Mouse (Mus musculus): ENCODE measurements around the gene Scml4. TPM values are rescaled to one million over a fixed set of nuclear protein-coding genes. Genes with fewer than 3 reads are reported as not detected.

Scml4 gene
- total RNA-seq, 2 experiments from 2014 or later = 3.3 to 4.4 TPM

DNA sequence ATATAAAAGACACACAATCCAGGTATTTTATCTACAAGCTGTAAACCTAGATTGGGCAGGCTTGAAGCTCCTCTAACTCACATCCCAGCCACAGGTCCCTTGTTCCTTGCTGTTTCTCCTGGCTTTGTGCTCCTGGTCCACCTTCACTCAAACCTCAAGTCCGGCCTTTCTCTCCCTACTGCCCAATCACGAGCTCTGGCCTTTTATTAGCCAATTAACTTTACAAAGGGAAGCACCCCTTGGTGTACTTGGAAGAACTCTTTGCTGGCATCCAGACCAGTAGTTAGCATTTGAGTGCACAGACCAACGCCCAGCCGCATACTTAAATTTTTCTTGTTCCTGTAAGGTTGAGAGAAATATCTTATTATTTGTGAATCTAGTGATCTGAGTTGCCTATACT is 85.1 kb downstream of the Scml4 start:
- DNase-seq (ENCODE audit: low spot score in 2 of 2) = no peak

DNA sequence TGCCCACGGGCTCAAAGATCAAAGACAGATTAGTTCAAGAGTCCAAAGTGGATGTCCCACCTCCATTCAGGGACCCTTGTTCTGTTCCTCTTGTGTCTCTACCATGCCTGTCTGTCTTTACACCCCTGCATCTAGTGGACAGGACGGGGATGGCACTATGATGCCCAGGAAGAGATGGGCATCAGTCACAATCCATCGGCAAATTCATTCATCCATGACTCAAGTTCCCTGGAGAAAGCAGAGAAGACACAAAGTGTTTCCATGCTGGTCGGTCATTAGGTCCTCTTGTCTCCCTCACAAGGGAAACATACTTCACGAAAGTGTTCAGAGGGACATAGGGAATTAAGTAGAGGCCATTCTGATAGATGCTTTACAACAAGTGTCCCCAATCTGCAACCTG is 87.2 kb downstream of the Scml4 start:
- DNase-seq (ENCODE audit: low spot score in 2 of 2) = no peak

DNA sequence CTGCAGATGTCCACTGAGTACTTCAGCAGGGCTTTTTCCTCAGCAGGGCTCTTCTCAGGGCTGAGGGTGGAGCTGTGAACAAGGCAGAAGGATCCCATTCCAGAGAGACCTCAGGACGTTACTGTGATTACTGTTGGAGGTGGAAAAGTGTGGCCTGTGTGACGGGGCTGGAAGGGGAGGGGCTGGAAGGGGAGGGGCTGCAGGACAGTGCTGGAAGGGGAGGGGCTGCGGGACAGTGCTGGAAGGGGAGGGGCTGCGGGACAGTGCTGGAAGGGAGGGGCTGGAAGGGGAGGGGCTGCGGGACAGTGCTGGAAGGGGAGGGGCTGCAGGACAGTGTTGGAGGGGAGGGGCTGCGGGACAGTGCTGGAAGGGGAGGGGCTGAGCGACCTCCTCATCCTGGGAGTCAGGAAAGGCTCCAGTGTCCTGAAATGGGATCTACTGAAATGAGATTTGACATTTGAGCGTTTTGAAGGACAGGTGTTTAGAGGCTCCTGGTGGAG is 90.1 kb downstream of the Scml4 start:
- no peak for DNase-seq (ENCODE audit: low spot score in 2 of 2)

DNA sequence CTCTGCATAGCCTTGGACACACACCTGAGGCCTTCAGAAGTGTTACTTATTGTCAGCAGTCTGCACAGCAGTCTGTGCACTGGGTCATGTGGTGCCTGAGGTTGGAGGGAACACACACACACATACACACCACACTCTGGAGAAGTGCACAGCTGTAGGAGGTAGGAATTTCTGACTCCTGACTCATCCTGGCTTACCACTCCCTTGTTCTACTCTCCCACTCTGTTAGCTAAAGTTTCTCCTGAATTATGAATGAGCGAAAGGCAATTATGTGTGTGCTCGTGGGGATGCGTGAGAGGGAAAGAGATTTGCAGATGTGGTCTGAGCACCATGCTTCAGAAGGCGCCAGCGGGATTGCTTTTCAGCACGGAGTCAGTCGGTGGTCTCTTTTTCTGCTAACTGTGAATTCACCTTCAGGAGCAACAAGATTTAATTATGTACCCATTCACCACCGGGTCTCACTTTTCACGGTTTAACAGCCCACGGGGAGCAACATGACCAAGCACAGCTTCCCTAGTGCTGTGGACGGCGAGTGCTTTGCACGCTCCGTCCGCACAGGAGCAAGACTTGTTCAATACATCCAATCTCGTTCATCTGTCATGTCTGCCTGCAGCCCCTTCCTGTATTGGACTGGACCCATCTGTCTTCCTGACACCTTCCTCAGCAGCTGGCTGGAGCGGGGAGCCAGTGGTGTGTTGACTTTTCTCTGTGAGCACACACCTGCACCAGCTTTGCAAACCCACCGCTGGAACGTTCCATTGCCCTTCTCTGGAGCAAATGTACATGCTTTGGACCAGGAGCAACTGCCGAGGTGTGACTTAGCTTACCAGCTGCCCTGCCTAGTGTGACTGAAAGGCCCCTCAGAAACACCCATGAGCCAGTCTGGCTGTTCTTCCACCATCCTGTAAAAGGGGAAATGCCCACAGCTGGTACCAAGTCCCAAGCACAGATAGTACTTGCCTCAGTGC is 91.2 kb downstream of the Scml4 start:
- DNase-seq (ENCODE audit: low spot score in 2 of 2) = no peak

DNA sequence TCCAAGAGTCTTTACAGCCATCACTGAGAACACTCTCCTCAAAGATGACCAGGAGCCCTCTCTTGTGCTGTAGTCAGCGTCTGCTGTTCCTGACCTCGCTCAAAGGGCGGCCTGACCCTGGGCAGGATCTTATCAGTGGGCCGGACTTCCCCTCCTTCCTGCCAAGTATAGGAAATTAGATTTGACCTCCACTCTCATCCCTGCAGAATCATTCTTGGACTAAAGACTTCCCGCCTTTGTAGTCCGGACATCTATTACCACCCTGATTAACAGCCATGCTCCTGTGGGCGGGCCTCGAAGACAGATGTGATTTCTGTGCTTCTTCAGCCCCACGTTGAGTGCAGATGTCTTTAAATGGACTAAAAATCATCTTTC is 91.9 kb downstream of the Scml4 start:
- DNase-seq (ENCODE audit: low spot score in 2 of 2) = no peak

DNA sequence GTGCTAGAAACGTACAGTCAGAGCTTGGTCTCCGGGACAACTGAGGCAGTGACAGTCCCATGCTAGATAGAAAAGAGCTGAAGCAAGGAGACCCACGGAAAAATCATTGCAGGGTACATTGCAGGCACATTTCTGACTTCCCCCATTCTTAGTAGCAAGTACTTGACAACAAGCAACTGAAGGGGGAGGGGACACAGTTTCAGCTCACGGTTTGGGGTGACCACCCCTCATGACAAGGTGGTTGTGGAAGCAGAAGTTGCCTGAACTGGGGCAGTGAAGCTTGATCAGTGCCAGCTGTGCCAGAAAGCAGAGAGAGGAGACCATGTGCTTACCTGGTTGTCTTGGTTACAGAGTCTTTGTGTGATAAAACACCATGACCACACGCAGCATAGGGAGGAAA is 93.4 kb downstream of the Scml4 start:
- DNase-seq (ENCODE audit: low spot score in 2 of 2) = no peak

DNA sequence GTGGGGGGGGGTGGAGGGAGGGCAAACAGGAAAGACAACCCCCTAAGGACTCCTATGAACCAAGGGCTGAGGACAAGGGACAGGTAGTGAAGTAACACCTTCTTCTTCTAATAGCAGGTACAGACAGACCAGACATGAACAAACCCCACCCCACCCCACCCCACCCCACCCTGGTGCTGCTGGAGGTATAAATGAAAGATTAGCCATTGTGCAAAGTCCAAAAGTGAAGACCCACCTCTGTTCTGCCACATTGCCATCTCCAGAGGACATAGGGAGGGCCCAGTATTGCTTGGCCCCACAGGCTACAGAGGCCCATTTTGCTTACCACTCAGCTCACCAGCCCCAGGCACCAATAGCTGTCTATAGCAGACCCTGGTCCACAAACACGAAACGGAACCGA is 95.0 kb downstream of the Scml4 start:
- DNase-seq (ENCODE audit: low spot score in 2 of 2) = no peak

DNA sequence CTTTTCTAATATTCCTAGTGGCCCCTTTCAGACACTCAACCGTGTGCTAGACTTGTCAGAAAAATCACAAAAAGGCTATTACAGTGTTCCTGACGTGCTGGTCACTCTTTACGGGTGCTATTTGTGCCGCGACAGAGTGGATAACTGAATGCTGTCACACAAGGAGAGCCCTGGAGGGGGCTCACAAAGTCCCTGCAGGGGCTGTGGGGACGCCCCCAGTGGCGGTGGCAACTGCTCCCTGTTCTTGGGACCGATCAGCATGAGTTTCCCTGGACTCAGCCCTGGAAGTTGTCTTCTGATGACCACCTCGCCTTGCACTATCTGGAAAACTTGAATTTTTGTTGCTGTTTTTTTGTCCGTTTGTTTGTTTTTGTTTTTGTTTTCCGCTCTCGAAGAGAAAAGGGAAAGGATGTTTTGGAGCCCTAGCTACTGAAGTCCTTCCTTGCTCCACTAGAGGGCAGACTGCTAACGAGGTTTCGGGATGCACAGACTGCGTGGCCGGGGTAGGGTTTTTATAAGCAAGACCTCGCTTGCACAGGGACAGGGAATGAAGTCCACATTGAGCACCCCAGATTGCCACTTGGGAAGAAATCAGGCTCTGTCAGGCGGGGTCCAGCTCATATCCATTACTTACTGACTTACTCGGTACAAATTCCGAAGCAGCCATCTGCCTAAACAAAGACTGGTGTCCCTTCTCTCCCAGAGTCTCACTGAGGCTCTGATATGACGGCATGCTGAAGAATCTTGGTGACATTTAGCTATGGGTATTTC is 97.9 kb downstream of the Scml4 start:
- DNase-seq (ENCODE audit: low spot score in 2 of 2) = peak; percentile 60 to 87

DNA sequence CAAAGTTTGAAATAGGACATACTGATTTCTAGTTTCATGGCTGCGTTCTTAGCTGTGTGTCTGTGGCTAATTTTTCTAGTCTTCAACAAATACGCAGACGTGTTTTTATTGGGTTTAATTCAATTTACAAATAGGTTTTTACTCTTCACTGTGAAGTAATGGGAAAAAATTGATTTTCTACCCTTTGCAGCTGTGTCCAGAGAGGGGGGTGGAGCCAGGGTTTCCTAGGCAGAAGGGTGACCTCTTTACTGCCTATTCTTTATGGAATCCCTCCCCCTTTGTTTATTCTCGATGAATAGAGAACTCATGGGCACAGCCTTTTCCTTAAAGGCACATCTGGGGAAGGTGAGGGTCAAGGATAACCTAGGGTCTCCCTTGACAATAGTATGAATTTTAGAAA is 98.5 kb downstream of the Scml4 start:
- DNase-seq (ENCODE audit: low spot score in 2 of 2) = no peak

DNA sequence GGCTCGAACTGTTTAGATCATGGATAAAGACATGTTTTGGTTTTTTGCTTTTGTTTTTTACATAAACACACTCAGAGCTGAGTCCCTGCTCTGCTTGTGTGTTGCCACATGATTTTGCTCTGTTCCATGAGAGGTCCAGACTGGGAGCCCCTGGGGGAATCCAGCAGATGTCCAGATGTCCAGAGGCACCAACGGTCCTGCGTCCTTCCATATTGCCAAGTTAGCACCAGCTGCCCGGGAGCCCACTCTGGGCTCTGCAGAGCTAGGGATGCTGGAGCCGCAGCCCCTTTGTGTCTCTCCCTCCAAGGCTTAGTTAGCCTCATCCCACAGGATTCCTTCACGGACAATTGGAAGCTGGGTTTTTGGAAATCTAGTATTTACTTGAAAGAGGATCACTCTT is 101.6 kb downstream of the Scml4 start:
- DNase-seq (ENCODE audit: low spot score in 2 of 2) = no peak

DNA sequence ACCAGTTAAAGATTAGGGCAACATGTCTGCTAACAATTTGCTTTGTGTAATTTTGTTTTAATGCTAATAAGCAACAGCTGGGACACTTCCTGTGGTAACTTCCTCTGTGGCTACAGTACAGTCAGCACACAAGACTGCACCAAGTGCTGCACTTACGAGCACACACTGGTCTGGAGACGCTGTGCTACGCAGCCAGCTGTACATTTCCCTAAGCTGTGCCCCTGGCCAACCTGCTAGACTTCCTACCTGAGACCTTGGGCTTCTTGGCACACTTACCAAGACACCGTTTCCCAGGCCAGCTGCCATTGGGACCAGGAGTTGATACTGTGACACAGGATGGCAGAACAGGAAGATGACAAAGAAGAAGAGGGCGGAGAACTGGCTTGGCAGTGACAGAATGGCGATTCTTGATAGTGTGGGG is 102.0 kb downstream of the Scml4 start:
- no peak for DNase-seq (ENCODE audit: low spot score in 2 of 2)

DNA sequence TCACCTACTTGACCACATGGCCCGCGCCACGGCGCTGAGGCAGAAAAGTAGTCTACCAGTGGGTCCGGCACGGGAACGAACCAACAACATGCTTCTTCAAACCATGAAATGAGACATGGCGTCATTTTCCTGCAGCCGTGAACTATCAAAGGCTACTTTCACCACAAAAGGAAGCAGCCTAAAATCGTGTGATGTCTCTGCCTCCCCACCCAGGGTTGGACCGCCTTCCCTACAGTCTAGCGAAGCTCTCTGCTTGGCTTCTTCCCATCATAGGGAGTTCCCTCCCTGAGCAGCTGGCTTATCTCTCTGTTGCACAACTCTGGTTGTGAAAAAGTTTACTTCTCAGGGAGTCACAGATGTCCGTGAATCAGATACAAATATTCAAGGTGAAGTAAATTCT is 102.5 kb downstream of the Scml4 start:
- no peak for DNase-seq (ENCODE audit: low spot score in 2 of 2)

DNA sequence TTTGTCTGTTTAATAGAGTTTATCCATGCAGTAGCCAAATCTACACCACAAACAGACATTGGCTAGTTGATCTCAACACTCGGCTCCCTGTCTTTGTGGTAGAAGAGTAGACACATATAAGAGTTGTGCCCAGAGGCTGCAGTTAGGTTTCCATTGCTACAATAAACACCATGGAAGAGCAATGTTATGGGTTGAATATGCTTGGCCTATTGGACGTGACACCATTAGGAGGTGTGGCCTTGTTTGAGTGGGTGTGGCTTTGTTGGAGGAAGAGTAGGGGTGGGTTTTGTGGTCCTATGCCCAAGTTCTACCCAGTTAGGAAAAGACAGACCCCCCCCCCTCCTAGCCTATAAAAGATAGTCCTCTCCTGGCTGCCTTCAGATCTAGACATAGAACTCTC is 102.9 kb downstream of the Scml4 start:
- DNase-seq (ENCODE audit: low spot score in 2 of 2) = no peak

DNA sequence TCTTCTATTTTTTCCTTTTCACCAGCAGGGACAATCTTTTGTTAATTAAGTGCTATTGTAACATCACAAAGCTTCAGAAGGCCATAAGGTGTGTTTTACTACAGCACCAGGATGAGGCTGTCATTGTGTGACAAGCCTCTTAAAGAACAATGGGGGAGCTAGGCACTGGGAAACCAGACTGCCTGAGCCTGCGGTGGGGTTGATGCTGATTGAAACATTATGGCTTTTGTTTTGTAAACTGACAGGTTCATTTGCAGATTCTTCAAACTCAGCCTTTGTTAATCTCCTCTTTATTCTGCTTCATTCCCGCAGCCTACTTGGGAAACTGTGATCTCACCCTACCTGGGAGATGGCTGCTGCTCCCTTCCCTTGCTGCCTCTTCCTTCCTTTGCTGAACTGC is 108.2 kb downstream of the Scml4 start:
- DNase-seq (ENCODE audit: low spot score in 2 of 2) = no peak

DNA sequence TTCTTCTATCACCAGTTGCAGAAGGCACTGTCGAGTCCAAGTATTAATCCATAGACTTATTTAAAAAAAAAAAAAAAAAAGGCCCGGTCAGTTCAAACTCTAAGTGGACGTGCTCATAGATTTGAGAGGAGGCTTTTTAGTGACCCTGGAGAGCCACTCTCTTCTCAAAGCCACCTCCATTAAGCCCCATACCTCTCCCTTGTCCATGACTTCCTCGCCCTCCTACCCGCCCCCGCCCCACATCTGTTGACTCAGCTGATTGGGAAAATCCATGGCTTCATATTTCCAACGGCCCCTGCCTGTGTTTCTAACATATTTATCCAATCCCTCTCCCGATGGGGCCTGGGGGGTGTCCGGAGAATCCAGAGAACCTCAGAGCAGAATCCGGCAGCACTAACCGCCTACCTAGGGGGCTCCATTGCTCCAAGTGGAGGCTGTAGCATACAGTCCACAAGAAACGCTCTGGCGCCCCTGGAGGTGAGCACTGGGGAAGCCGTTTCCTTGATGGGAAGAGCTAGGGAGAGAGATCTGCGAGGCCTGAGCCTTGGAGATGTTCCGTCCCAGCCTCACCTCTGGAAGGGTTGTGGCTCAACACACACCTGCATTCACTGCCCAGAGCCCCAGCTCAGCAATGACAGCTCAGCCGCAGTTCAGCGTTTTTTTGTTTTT is 112.5 kb downstream of the Scml4 start:
- peak in 1 of 2 experiments; percentile 57 for DNase-seq (ENCODE audit: low spot score in 2 of 2)

DNA sequence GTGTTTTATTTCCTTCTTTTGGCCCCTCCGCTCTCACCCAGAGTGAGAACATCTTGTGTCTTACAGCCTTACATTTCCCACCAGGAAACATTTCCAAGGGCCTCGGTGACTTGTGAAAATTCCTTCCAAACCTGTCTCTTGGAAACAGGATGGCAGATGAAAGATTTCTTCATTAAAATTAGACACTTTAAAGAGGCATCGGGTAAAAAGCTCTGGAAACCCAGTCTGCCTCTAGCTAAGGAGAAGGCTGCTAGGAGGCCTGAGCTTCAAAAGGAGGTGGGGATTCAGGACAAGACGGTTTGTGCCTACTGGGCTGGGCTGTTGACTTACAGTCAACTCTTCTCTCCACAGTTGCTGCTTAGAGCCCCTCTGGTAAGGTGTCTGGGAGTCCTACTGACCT is 113.4 kb downstream of the Scml4 start:
- no peak for DNase-seq (ENCODE audit: low spot score in 2 of 2)

DNA sequence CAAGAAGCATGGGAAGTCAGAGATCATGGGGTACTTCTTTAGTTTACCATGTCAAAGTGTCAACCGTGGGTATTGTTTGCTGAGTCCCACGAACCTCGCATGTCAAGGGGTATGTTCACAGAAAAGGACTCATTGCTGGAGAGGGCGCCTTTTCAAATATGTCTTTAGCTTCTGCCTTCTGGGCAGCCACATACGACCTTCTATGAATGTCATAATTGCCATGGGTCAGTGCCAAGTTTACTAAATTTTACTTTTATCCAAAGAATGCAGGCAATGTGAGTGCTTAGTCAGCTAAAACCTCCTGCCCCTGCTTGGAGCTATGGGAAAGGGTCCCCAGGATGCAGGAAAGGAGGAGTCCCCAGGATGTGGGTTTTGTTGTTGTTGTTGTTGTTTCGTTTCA is 116.4 kb downstream of the Scml4 start:
- no peak for DNase-seq (ENCODE audit: low spot score in 2 of 2)

DNA sequence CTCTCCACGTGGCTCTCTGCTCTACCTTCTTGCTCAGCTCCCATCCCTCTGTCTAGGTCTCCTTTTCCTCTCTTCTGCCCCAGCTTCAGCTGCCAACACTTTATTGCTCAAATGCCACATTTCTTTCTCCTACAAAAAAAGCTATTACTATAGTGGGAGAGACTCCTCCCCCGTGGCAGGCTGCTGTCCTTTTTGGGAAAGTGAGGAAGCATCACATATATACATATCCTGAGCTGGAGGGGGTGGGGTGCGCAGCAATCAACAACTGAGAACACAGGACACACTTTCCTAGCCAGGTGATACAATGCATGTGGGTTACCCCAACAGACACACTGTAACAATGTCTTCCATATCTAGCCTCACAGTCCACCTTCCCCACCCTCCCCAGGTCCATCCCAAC is 118.2 kb downstream of the Scml4 start:
- no peak for DNase-seq (ENCODE audit: low spot score in 2 of 2)

DNA sequence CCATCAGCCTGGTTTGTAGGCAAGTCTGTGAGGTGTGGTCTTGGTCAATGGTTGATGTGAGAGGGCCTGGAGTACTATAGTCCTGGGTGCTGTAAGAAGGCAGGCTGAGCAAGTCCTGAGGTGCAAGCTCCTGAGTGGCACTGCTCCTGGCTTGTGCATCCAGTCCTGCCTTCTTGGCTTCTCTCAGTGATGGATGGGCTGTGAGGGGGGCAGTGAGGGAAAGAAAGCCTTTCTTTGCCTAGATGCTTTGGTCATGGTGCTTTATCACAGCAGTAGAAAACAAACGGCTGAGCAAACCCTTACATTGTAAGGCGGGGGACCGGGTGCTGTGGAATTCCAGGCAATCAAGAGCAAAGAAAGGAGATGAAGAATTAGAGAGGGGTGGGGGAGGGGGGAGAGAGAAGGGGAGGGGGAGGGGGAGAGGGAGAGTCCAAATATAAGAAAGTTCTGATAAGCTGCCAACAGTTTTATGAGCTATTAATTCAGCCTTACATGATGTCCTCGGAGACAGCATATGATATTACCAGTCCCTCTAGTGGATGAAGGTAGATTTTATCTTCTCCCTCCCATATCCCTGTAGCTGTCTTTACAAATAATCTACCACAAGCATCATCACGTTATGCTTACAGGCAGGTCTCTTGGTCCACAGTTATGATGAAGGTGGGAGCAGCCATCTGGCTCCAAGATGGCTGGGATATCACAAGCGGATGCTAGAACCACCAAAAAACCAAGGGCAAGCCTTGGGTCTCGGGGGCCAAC is 121.0 kb downstream of the Scml4 start:
- no peak for DNase-seq (ENCODE audit: low spot score in 2 of 2)

DNA sequence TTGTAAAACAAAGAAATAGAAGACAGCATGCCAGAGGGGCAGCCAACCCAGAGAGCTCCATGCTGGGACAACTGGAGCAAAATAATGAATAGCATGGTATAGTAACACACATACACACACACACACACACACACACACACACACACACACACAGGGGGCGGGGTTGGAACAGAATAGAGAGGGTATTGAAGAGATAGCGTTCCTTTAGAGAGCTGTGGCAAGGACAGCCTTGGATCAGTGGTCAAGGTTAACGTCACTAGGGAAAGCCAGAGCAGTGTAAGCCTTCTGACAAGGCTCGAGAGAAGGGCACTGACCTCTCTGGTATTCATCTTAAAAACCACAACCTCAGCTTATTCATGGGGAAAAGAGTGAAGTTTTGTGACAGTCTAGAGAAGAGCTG is 124.7 kb downstream of the Scml4 start:
- DNase-seq (ENCODE audit: low spot score in 2 of 2) = no peak

DNA sequence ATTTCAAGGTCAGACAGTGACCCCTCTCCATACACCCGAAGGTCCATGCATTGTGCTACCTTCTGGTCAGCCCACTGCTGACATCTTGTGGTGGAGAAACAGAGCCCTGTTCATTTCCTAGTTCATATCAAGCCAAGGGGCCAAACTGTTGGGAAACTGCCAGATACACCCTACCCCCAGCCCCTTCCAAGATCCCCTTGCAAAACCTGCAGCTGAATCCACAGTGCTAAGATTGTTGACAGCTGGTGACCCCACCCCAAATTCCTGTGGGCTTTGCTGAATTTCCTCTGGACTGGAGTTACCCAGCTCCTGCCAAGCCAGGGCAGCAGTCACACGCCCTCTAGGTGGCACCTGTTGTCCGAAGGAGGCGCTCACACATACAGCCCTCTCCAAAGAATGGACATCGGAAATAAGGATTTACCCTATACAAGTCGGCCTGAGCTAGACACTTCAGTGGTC is 127.5 kb downstream of the Scml4 start:
- DNase-seq (ENCODE audit: low spot score in 2 of 2) = no peak

All from layer of hippocampus, adult 18-20 months (tissue).